Mouse (Mus musculus): ENCODE measurements at regions not wholly inside any gene's neighbourhood (a gene's known extent, or its start where the extent isn't known, plus 50 kb on each side); places are given as distances from the start of the nearest gene placed in this dataset.

GRCm38 (mm10) chr15:36898857-36899523 is 108.6 kb downstream of the Zfp706 start:
- H3K4me2 ChIP-seq: no peak overlapping the region
- no peaks in the 10 kb centered on the region for H3K36me3 ChIP-seq
- no peaks in the 10 kb centered on the region for H3K27me3 ChIP-seq
- no peak for ATAC-seq (ENCODE audit: low FRiP score, low read depth)
- H3K4me3 ChIP-seq: no peak overlapping the region
- H3K4me1 ChIP-seq (replicated peaks): peaks cover 15% of the 10 kb centered on the region
- H3K9me3 ChIP-seq: no peaks in the 10 kb centered on the region
- H3K27ac ChIP-seq (replicated peaks): no peak overlapping the region
- WGBS: 87% methylated on average over 11 of the region's 11 CpGs
- H3K9ac ChIP-seq: no peak overlapping the region

- no peaks in the 10 kb centered on the region for H3K27me3 ChIP-seq
- peaks cover 15% of the 10 kb centered on the region for H3K4me1 ChIP-seq (replicated peaks)
- no peak overlapping the region for H3K9ac ChIP-seq
- no peaks in the 10 kb centered on the region for H3K36me3 ChIP-seq
- H3K4me3 ChIP-seq: no peak overlapping the region
- no peak for ATAC-seq (ENCODE audit: low FRiP score, low read depth)
- no peaks in the 10 kb centered on the region for H3K9me3 ChIP-seq
- no peak overlapping the region for H3K27ac ChIP-seq (replicated peaks)
- 93% methylated on average over 6 of the region's 6 CpGs for WGBS
- H3K4me2 ChIP-seq: no peak overlapping the region
Measured at GRCm38 (mm10) chr15:36898326-36898725, 109.2 kb downstream of the Zfp706 start.

GRCm38 (mm10) chr15:36896265-36896664 is 111.3 kb downstream of the Zfp706 start:
- ATAC-seq (ENCODE audit: low FRiP score, low read depth): no peak
- Histone ChIP-seq H3K9me3 (no peaks in the 10 kb centered on the region), H3K4me2 (no peak overlapping the region), H3K27me3 (no peaks in the 10 kb centered on the region), H3K36me3 (no peaks in the 10 kb centered on the region), H3K4me1 (replicated peaks) (peaks cover 21% of the 10 kb centered on the region), H3K9ac (no peak overlapping the region), H3K4me3 (no peak overlapping the region), H3K27ac (replicated peaks) (no peak overlapping the region)
- 84% methylated on average over 4 of the region's 4 CpGs for WGBS

GRCm38 (mm10) chr15:36895031-36895430 is 112.5 kb downstream of the Zfp706 start:
- no peak overlapping the region for H3K4me2 ChIP-seq
- no peaks in the 10 kb centered on the region for H3K9me3 ChIP-seq
- no peaks in the 10 kb centered on the region for H3K27me3 ChIP-seq
- no peaks in the 10 kb centered on the region for H3K36me3 ChIP-seq
- H3K4me1 ChIP-seq (replicated peaks): peaks cover 16% of the 10 kb centered on the region
- H3K9ac ChIP-seq: no peak overlapping the region
- no peak overlapping the region for H3K27ac ChIP-seq (replicated peaks)
- no peak overlapping the region for H3K4me3 ChIP-seq
- 95% methylated on average over 4 of the region's 4 CpGs for WGBS
- no peak for ATAC-seq (ENCODE audit: low FRiP score, low read depth)

- H3K4me3 ChIP-seq: no peak overlapping the region
- H3K9me3 ChIP-seq: no peaks in the 10 kb centered on the region
- H3K36me3 ChIP-seq: no peaks in the 10 kb centered on the region
- H3K4me1 ChIP-seq (replicated peaks): peaks cover 16% of the 10 kb centered on the region
- no peak overlapping the region for H3K9ac ChIP-seq
- ATAC-seq (ENCODE audit: low FRiP score, low read depth): no peak
- WGBS: 52% methylated on average over 4 of the region's 4 CpGs
- no peaks in the 10 kb centered on the region for H3K27me3 ChIP-seq
- no peak overlapping the region for H3K4me2 ChIP-seq
- H3K27ac ChIP-seq (replicated peaks): peak overlapping the region; percentile 65; the same call in 1 of the 2 replicates
Measured at GRCm38 (mm10) chr15:36893407-36893969, 114.1 kb downstream of the Zfp706 start.

GRCm38 (mm10) chr15:36892576-36893205 is 114.9 kb downstream of the Zfp706 start:
- peak overlapping the region; percentile 29; the same call in 1 of the 2 replicates for H3K9ac ChIP-seq
- peak overlapping the region; percentile 65 for H3K27ac ChIP-seq (replicated peaks)
- ATAC-seq (ENCODE audit: low FRiP score, low read depth): 0 out of 2 replicates have a peak, but pooled peaks have one; percentile 54
- H3K4me3 ChIP-seq: peak overlapping the region; percentile 17; the same call in 1 of the 2 replicates
- H3K9me3 ChIP-seq: no peaks in the 10 kb centered on the region
- H3K27me3 ChIP-seq: no peaks in the 10 kb centered on the region
- no peaks in the 10 kb centered on the region for H3K36me3 ChIP-seq
- WGBS: 14% methylated on average over 15 of the region's 15 CpGs
- peaks cover 16% of the 10 kb centered on the region for H3K4me1 ChIP-seq (replicated peaks)
- peak overlapping the region; percentile 45 for H3K4me2 ChIP-seq

GRCm38 (mm10) chr15:36891851-36892250 is 115.7 kb downstream of the Zfp706 start:
- no peaks in the 10 kb centered on the region for H3K36me3 ChIP-seq
- H3K4me1 ChIP-seq (replicated peaks): peaks cover 16% of the 10 kb centered on the region
- no peaks in the 10 kb centered on the region for H3K27me3 ChIP-seq
- H3K9ac ChIP-seq: no peak overlapping the region
- H3K9me3 ChIP-seq: no peaks in the 10 kb centered on the region
- 0 out of 2 replicates have a peak overlapping the region, but pooled peaks have one; percentile 45 for H3K4me2 ChIP-seq
- 25% methylated on average over 12 of the region's 12 CpGs for WGBS
- H3K27ac ChIP-seq (replicated peaks): peak overlapping the region; percentile 65
- ATAC-seq (ENCODE audit: low FRiP score, low read depth): no peak
- H3K4me3 ChIP-seq: no peak overlapping the region

GRCm38 (mm10) chr15:36891296-36891695 is 116.3 kb downstream of the Zfp706 start:
- H3K4me3 ChIP-seq: no peak overlapping the region
- ATAC-seq (ENCODE audit: low FRiP score, low read depth): no peak
- H3K9me3 ChIP-seq: no peaks in the 10 kb centered on the region
- H3K4me2 ChIP-seq: no peak overlapping the region
- peaks cover 16% of the 10 kb centered on the region for H3K4me1 ChIP-seq (replicated peaks)
- H3K27me3 ChIP-seq: no peaks in the 10 kb centered on the region
- H3K36me3 ChIP-seq: no peaks in the 10 kb centered on the region
- H3K9ac ChIP-seq: no peak overlapping the region
- WGBS: 53% methylated on average over 1 of the region's 1 CpGs
- H3K27ac ChIP-seq (replicated peaks): no peak overlapping the region

GRCm38 (mm10) chr15:36889072-36889471 is 118.5 kb downstream of the Zfp706 start:
- Histone ChIP-seq H3K27ac (replicated peaks) (no peak overlapping the region), H3K4me1 (replicated peaks) (peaks cover 16% of the 10 kb centered on the region), H3K36me3 (no peaks in the 10 kb centered on the region), H3K4me2 (no peak overlapping the region), H3K27me3 (no peaks in the 10 kb centered on the region), H3K9me3 (no peaks in the 10 kb centered on the region), H3K4me3 (no peak overlapping the region), H3K9ac (no peak overlapping the region)
- no peak for ATAC-seq (ENCODE audit: low FRiP score, low read depth)
- WGBS: 89% methylated on average over 3 of the region's 3 CpGs

- Histone ChIP-seq H3K27ac (replicated peaks) (no peak overlapping the region), H3K9ac (no peak overlapping the region), H3K4me2 (no peak overlapping the region), H3K36me3 (no peaks in the 10 kb centered on the region), H3K9me3 (no peaks in the 10 kb centered on the region), H3K4me1 (replicated peaks) (peaks cover 16% of the 10 kb centered on the region), H3K4me3 (no peak overlapping the region), H3K27me3 (no peaks in the 10 kb centered on the region)
- no peak for ATAC-seq (ENCODE audit: low FRiP score, low read depth)
- 86% methylated on average over 11 of the region's 11 CpGs for WGBS
Measured at GRCm38 (mm10) chr15:36888351-36889069, 119.1 kb downstream of the Zfp706 start.

GRCm38 (mm10) chr15:36884671-36885365 is 122.8 kb downstream of the Zfp706 start:
- no peak for ATAC-seq (ENCODE audit: low FRiP score, low read depth)
- 73% methylated on average over 11 of the region's 11 CpGs for WGBS

More at GRCm38 (mm10) chr15:36884671-36885365, 122.8 kb downstream of the Zfp706 start:
- no peak overlapping the region for H3K4me2 ChIP-seq
- H3K27ac ChIP-seq (replicated peaks): no peak overlapping the region
- no peaks in the 10 kb centered on the region for H3K4me1 ChIP-seq (replicated peaks)
- no peaks in the 10 kb centered on the region for H3K36me3 ChIP-seq
- H3K9me3 ChIP-seq: no peaks in the 10 kb centered on the region
- no peaks in the 10 kb centered on the region for H3K27me3 ChIP-seq
- H3K4me3 ChIP-seq: no peak overlapping the region
- no peak overlapping the region for H3K9ac ChIP-seq

All from hindbrain, embryonic 15.5 days (tissue).